Mouse (Mus musculus): ENCODE measurements around the gene Larp1. TPM values are rescaled to one million over a fixed set of nuclear protein-coding genes. Genes with fewer than 3 reads are reported as not detected.

Gene Larp1
- total and polyA plus RNA-seq, 3 experiments = 73.9 to 2,325 (median 201) TPM

DNA sequence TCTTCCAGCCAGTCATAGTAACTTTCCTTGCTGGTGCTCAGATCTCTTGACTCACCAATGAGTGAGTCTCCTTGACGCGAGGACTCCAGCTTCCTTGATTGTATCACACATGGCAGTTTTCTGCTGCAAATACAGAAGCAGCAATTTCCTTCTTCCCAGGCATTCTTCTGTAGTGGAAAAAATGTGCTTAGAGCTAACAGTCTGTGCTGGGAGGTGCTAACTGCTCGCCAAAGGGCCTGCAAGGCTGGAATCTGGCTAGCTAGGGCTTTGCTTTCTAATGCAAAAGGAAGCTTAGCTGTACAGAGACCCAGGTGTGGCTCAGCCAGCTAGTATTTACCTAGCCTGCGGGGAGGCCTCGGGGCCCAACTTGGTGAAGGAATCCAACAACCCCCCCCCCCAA, 38.3 kb upstream of the Larp1 start:
- no peaks in the 10 kb centered on the region for H3K9me3 ChIP-seq (replicated peaks; ENCODE audit: insufficient read depth, low read length)
- no peaks in the 10 kb centered on the region for H3K79me2 ChIP-seq (ENCODE audit: control insufficient read depth, insufficient read depth, low read length, poor library complexity)
- H3K27ac ChIP-seq (ENCODE audit: control insufficient read depth, low read depth, low read length) = no peak overlapping the region
- no peaks in the 10 kb centered on the region for H3K36me3 ChIP-seq (ENCODE audit: control insufficient read depth in 1 of 2, insufficient read depth in 2 of 2, low read length in 2 of 2)
- no peak for TF ChIP-seq HCFC1 (IDR thresholded peaks at IDR 0.05; ENCODE audit: low read depth, low read length)
- no peak for TF ChIP-seq MAZ (IDR thresholded peaks at IDR 0.05; ENCODE audit: low read depth, low read length)
- TF ChIP-seq RAD21 (IDR thresholded peaks at IDR 0.05; ENCODE audit: low read depth, low read length) = no peak
- TF ChIP-seq MYC (IDR thresholded peaks at IDR 0.05; ENCODE audit: low read depth, low read length) = no peak
- TF ChIP-seq POLR2AphosphoS5 (IDR thresholded peaks at IDR 0.05; ENCODE audit: borderline replicate concordance, low read depth, low read length) = no peak
- TF ChIP-seq JUND (IDR thresholded peaks at IDR 0.05; ENCODE audit: low read depth, low read length) = no peak
- TF ChIP-seq POLR2A (IDR thresholded peaks at IDR 0.05; ENCODE audit: control insufficient read depth in 1 of 2, insufficient read depth in 1 of 2, low read depth in 1 of 2, low read length in 2 of 2, poor library complexity in 1 of 2) = no peak
- no peak for TF ChIP-seq CHD2 (IDR thresholded peaks at IDR 0.05; ENCODE audit: low read length)
- TF ChIP-seq SIN3A (IDR thresholded peaks at IDR 0.05; ENCODE audit: low read length) = no peak
- no peak overlapping the region for H3K4me3 ChIP-seq (ENCODE audit: control insufficient read depth in 1 of 2, insufficient read depth in 1 of 2, low read depth in 2 of 2, low read length in 2 of 2)
- DNase-seq (ENCODE audit: low read depth, low spot score) = no peak
- H3K4me1 ChIP-seq (ENCODE audit: control insufficient read depth in 1 of 2, insufficient read depth in 2 of 2, low read length in 2 of 2) = 0 out of 4 replicates have a peak, but pooled peaks cover 0 to 3% of the 10 kb centered on the region in 2 experiments
- H3K9ac ChIP-seq (ENCODE audit: control insufficient read depth, low read depth, low read length, poor library complexity, severe bottlenecking) = no peak overlapping the region
- no peaks in the 10 kb centered on the region for H3K27me3 ChIP-seq (ENCODE audit: control insufficient read depth in 1 of 2, insufficient read depth in 2 of 2, low read length in 2 of 2)

DNA sequence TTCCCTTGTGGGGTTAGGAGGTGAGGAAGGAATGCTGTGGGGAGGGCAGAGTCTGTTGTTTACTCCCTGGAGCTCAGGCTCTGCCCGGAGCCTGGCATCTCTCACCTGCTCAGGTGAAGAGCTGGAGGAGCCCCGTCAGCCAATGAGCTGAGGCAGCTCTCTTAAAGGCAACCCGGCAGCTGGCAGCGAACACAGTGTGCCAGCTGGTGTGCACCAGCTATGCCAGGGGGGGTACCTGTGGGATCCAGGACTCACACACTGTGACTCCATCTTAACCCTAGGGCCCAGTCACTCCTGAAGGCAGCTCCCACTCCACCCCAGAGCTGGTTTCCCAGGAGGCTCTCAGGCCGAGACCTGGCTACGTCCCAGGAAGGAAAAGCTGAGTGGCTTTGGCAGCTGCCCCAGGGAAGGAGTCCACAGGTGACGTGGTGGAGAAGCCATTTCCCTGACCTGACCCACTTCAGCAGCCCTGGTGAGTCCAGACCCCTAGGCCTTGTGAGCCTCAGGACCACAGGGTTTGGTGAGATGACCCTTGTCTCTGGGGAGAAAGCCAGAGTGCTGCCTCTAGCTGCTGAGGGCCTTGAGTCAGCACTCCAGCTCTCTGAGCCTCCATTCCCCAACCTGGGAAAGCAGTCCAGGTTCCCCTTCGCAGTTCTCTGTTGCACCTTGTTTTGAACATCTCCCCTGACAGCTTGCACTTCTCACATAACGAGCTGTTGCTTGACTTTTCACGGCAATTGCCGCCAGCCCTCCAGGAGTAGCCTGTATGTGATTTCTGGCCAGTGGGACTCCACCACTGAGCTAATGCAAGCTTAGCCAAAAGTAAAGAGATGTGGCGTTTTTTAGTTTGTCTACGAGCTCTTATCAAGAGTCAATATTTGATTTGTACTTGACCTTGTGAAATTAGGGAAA, 35.6 kb upstream of the Larp1 start:
- Histone ChIP-seq H3K27me3 (ENCODE audit: control insufficient read depth in 1 of 2, insufficient read depth in 2 of 2, low read length in 2 of 2) (no peaks in the 10 kb centered on the region), H3K27ac (ENCODE audit: control insufficient read depth, low read depth, low read length) (no peak overlapping the region), H3K36me3 (ENCODE audit: control insufficient read depth in 1 of 2, insufficient read depth in 2 of 2, low read length in 2 of 2) (no peaks in the 10 kb centered on the region), H3K79me2 (ENCODE audit: control insufficient read depth, insufficient read depth, low read length, poor library complexity) (no peaks in the 10 kb centered on the region), H3K9ac (ENCODE audit: control insufficient read depth, low read depth, low read length, poor library complexity, severe bottlenecking) (no peak overlapping the region), H3K4me1 (ENCODE audit: control insufficient read depth in 1 of 2, insufficient read depth in 2 of 2, low read length in 2 of 2) (no peaks in the 10 kb centered on the region), H3K4me3 (ENCODE audit: control insufficient read depth in 1 of 2, insufficient read depth in 1 of 2, low read depth in 2 of 2, low read length in 2 of 2) (no peak overlapping the region), H3K9me3 (replicated peaks; ENCODE audit: insufficient read depth, low read length) (no peaks in the 10 kb centered on the region)
- TF ChIP-seq SIN3A (IDR thresholded peaks at IDR 0.05; ENCODE audit: low read length) = no peak
- TF ChIP-seq HCFC1 (IDR thresholded peaks at IDR 0.05; ENCODE audit: low read depth, low read length) = no peak
- DNase-seq (ENCODE audit: low read depth, low spot score) = no peak

DNA sequence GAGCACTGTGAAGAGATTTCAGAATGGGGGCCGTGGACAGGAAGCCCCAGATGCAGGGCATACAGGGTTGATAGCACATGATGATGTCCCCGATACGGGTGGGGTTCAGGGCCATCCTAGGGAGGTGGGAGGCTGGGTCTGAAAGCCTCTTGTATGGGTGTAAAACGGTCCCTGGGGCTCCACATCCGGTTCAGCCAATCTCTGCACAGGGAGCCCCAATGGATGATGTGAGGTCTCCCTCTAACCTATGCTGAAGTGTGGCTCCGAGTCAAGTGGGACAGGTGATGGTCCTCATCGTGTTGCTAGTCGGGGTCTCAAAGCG, 35.0 kb upstream of the Larp1 start:
- Histone ChIP-seq H3K79me2 (ENCODE audit: control insufficient read depth, insufficient read depth, low read length, poor library complexity) (no peaks in the 10 kb centered on the region), H3K27me3 (ENCODE audit: control insufficient read depth in 1 of 2, insufficient read depth in 2 of 2, low read length in 2 of 2) (no peaks in the 10 kb centered on the region), H3K9me3 (replicated peaks; ENCODE audit: insufficient read depth, low read length) (no peaks in the 10 kb centered on the region), H3K4me3 (ENCODE audit: control insufficient read depth in 1 of 2, insufficient read depth in 1 of 2, low read depth in 2 of 2, low read length in 2 of 2) (no peak overlapping the region), H3K4me1 (ENCODE audit: control insufficient read depth in 1 of 2, insufficient read depth in 2 of 2, low read length in 2 of 2) (no peaks in the 10 kb centered on the region), H3K36me3 (ENCODE audit: control insufficient read depth in 1 of 2, insufficient read depth in 2 of 2, low read length in 2 of 2) (no peaks in the 10 kb centered on the region), H3K27ac (ENCODE audit: control insufficient read depth, low read depth, low read length) (no peak overlapping the region), H3K9ac (ENCODE audit: control insufficient read depth, low read depth, low read length, poor library complexity, severe bottlenecking) (no peak overlapping the region)
- TF ChIP-seq KAT2A (conservative IDR thresholded peaks at IDR 0.05; ENCODE audit: low read depth, low read length) = no peak
- no peak for TF ChIP-seq TCF12 (IDR thresholded peaks at IDR 0.05; ENCODE audit: low read depth, low read length)
- TF ChIP-seq MAZ (IDR thresholded peaks at IDR 0.05; ENCODE audit: low read depth, low read length) = no peak
- DNase-seq (ENCODE audit: low read depth, low spot score) = no peak
